Mouse (Mus musculus) ES-E14 (cell line): ENCODE results near the gene Hdac4. TPM values are rescaled to one million over a fixed set of nuclear protein-coding genes. Genes with fewer than 3 reads are reported as not detected.

ENCODE experiments used
- DNase-seq: peaks from one replicate; pipeline ENCODE4 v3.0.0-alpha.2; 2013; ENCODE audit warnings: low read depth, low spot score
- H3K27ac ChIP-seq: 2 replicates; pipeline ENCODE4 v1.5.1; 2012; ENCODE audit warnings: low read depth, mild to moderate bottlenecking, low read length, moderate library complexity, mixed read lengths; ENCODE audit not compliant: poor library complexity, insufficient read depth, severe bottlenecking
- H3K36me3 ChIP-seq: 2 replicates; pipeline ENCODE4 v1.6.1; 2012; ENCODE audit warnings: mild to moderate bottlenecking, low read length, moderate library complexity, mixed read lengths; ENCODE audit not compliant: control insufficient read depth, poor library complexity, insufficient read depth, severe bottlenecking
- H3K4me1 ChIP-seq, 2 experiments: fragments of 150-350 bp in 1 of 2; sonication (generic) in 1 of 2; 2 replicates each; pipeline ENCODE4 v1.6.1; 2012; ENCODE audit warnings: low read length in 2 of 2, mild to moderate bottlenecking in 1 of 2, mixed read lengths in 1 of 2; ENCODE audit not compliant: control insufficient read depth in 2 of 2, insufficient read depth in 2 of 2, poor library complexity in 1 of 2
- H3K4me3 ChIP-seq, 2 experiments: fragments of 150-350 bp in 1 of 2; sonication (generic) in 1 of 2; 2 replicates each; pipeline ENCODE4 v1.5.1; 2012; ENCODE audit warnings: low read length in 2 of 2, low read depth in 1 of 2, mild to moderate bottlenecking in 1 of 2, mixed read lengths in 1 of 2; ENCODE audit not compliant: insufficient read depth in 1 of 2, poor library complexity in 1 of 2, severe bottlenecking in 1 of 2
- H3K9ac ChIP-seq: 2 replicates; pipeline ENCODE4 v1.6.1; 2012; ENCODE audit warnings: low read depth, mild to moderate bottlenecking, low read length, mixed read lengths; ENCODE audit not compliant: poor library complexity, insufficient read depth, severe bottlenecking
- H3K9me3 ChIP-seq: fragments of 150-350 bp; sonication (generic); 2 replicates; pipeline ENCODE4 v1.6.1; 2012; ENCODE audit warnings: low read depth, mild to moderate bottlenecking, low read length; ENCODE audit not compliant: control insufficient read depth, insufficient read depth
- CHD2 ChIP-seq: IDR thresholded peaks from 2 replicates; pipeline ENCODE4 v1.6.1; 2014; ENCODE audit warnings: mild to moderate bottlenecking, low read depth, low read length, inconsistent platforms
- HCFC1 ChIP-seq: IDR thresholded peaks from 2 replicates; pipeline ENCODE4 v1.6.1; 2012; ENCODE audit warnings: low read length, inconsistent platforms, borderline replicate concordance; ENCODE audit not compliant: insufficient read depth
- MAFK ChIP-seq: IDR thresholded peaks from 2 replicates; pipeline ENCODE4 v1.6.1; 2014; ENCODE audit warnings: mild to moderate bottlenecking, low read depth, low read length, inconsistent platforms; ENCODE audit not compliant: insufficient read depth
- ZC3H11A ChIP-seq: IDR thresholded peaks from 2 replicates; pipeline ENCODE4 v1.6.1; 2012; ENCODE audit warnings: low read depth, mild to moderate bottlenecking, inconsistent platforms, low read length, borderline replicate concordance
- ZNF384 ChIP-seq: IDR thresholded peaks from 2 replicates; pipeline ENCODE4 v1.6.1; 2012; ENCODE audit warnings: low read depth, low read length, inconsistent platforms
- in situ Hi-C, 2 experiments: fragments of 600-800 bp; cut with MboI; formaldehyde crosslinking; loops; one replicate each; pipeline ENCODE4 v1.15.1; 2025; ENCODE audit warnings: low sequenced_read_pairs in 2 of 2, inconsistent platforms in 1 of 2; ENCODE audit not compliant: unreplicated experiment in 2 of 2
- total RNA-seq: library from RNA; depleted of rRNA; stranded (reverse); fragments of 300-350 nt; gene quantifications from 2 replicates; pipeline ENCODE4 v1.2.3, GENCODE M21; 2012; rRNA removed

Hdac4 gene
- total RNA-seq, result 24.1 and 42.1 TPM in 2 replicates

- in situ Hi-C loops, result no loop called here
- H3K9ac ChIP-seq, result no peak within 1 kb of the TSS
- H3K9me3 ChIP-seq, result no peaks in the 10 kb centered on the region
- H3K4me1 ChIP-seq, result no peaks in the 10 kb centered on the region
- no peak for DNase-seq
- H3K27ac ChIP-seq, result no peak within 1 kb of the TSS
- TF ChIP-seq ZNF384, result no peak
- no peak for TF ChIP-seq MAFK
- TF ChIP-seq ZC3H11A, result no peak
- TF ChIP-seq HCFC1, result no peak
- TF ChIP-seq CHD2, result no peak
- H3K4me3 ChIP-seq, result no peak within 1 kb of the TSS
- no peaks in the 10 kb centered on the region for H3K36me3 ChIP-seq
Measured at GRCm38 (mm10) chr1:92195360-92196149, at the start of gene Hdac4. Gene Hdac4 (minus strand): TSS chr1:92195699.

GRCm38 (mm10) chr1:92243549-92243948, 48.0 kb upstream of the Hdac4 start:
- Histone ChIP-seq H3K9me3 (no peaks in the 10 kb centered on the region), H3K4me3 (no peak overlapping the region), H3K9ac (no peak overlapping the region), H3K27ac (no peak overlapping the region), H3K36me3 (no peaks in the 10 kb centered on the region), H3K4me1 (no peaks in the 10 kb centered on the region)
- no peak for DNase-seq
- in situ Hi-C loops, result no loop called here
- no peak for TF ChIP-seq ZC3H11A
- TF ChIP-seq HCFC1, result no peak
- no peak for TF ChIP-seq MAFK

- Histone ChIP-seq H3K27ac (no peak overlapping the region), H3K4me1 (no peaks in the 10 kb centered on the region), H3K36me3 (no peaks in the 10 kb centered on the region), H3K4me3 (no peak overlapping the region), H3K9ac (no peak overlapping the region), H3K9me3 (no peaks in the 10 kb centered on the region)
- no peak for DNase-seq
- in situ Hi-C loops, result no loop called here
- TF ChIP-seq CHD2 (no peak), MAFK (no peak), ZC3H11A (no peak), ZNF384 (no peak), HCFC1 (no peak)
Measured at GRCm38 (mm10) chr1:92240072-92240471, 44.6 kb upstream of the Hdac4 start.

GRCm38 (mm10) chr1:92235600-92235999, 40.1 kb upstream of the Hdac4 start:
- TF ChIP-seq ZC3H11A (no peak), HCFC1 (no peak), MAFK (no peak), CHD2 (no peak), ZNF384 (no peak)
- in situ Hi-C loops, result no loop called here
- Histone ChIP-seq H3K27ac (no peak overlapping the region), H3K4me1 (peaks cover 0 to 3% of the 10 kb centered on the region in 2 experiments; a peak in 1 of 4 replicates), H3K4me3 (no peak overlapping the region), H3K36me3 (no peaks in the 10 kb centered on the region), H3K9me3 (no peaks in the 10 kb centered on the region), H3K9ac (no peak overlapping the region)
- no peak for DNase-seq

GRCm38 (mm10) chr1:92225297-92225696, 29.8 kb upstream of the Hdac4 start:
- TF ChIP-seq MAFK (no peak), HCFC1 (no peak)

More at GRCm38 (mm10) chr1:92225297-92225696, 29.8 kb upstream of the Hdac4 start:
- in situ Hi-C loops, result no loop called here
- Histone ChIP-seq H3K9ac (no peak overlapping the region), H3K9me3 (no peaks in the 10 kb centered on the region), H3K36me3 (no peaks in the 10 kb centered on the region), H3K27ac (no peak overlapping the region), H3K4me3 (no peak overlapping the region), H3K4me1 (no peaks in the 10 kb centered on the region)
- no peak for DNase-seq
